Mouse (Mus musculus) limb, embryonic 15.5 days (tissue): ENCODE data around the gene Tnfsf15. TPM values are rescaled to one million over a fixed set of nuclear protein-coding genes. Genes with fewer than 3 reads are reported as not detected.

Source experiments
- ATAC-seq: fragments of 200-750 bp; cut with Nextera tagmentation; 2 replicates; pipeline ENCODE4 v1.8.0; 2017; ENCODE audit warnings: low read depth, moderate TSS enrichment; ENCODE audit not compliant: insufficient number of reproducible peaks, low FRiP score, low TSS enrichment
- H3K27ac ChIP-seq: fragments of 300-500 bp; sonication (generic); 2 replicates; pipeline ENCODE4 v1.5.1; 2015; ENCODE audit warnings: moderate library complexity, mild to moderate bottlenecking, inconsistent platforms
- H3K27me3 ChIP-seq: fragments of 300-500 bp; sonication (generic); 2 replicates; pipeline ENCODE4 v1.6.1; 2015; ENCODE audit warnings: inconsistent platforms
- H3K36me3 ChIP-seq: fragments of 300-500 bp; sonication (generic); 2 replicates; pipeline ENCODE4 v1.6.1; 2015; ENCODE audit warnings: inconsistent platforms
- H3K4me1 ChIP-seq: fragments of 300-500 bp; sonication (generic); 2 replicates; pipeline ENCODE4 v1.6.1; 2015; ENCODE audit warnings: inconsistent platforms
- H3K4me2 ChIP-seq: fragments of 300-500 bp; sonication (generic); 2 replicates; pipeline ENCODE4 v1.6.1; 2015; ENCODE audit warnings: mild to moderate bottlenecking, inconsistent platforms
- H3K4me3 ChIP-seq: fragments of 300-500 bp; sonication (generic); 2 replicates; pipeline ENCODE4 v1.5.1; 2015; ENCODE audit warnings: mild to moderate bottlenecking, inconsistent platforms
- H3K9ac ChIP-seq: fragments of 300-500 bp; sonication (generic); 2 replicates; pipeline ENCODE4 v1.6.1; 2015; ENCODE audit warnings: inconsistent platforms
- H3K9me3 ChIP-seq: fragments of 300-500 bp; sonication (generic); 2 replicates; pipeline ENCODE4 v1.6.1; 2016; ENCODE audit warnings: inconsistent platforms
- WGBS: fragments of 180-500 bp; shearing (Covaris S2); methylation state at CpG from one replicate; pipeline ENCODE4 v1.1.7; 2015; 5-methylcytosine and 5-hydroxymethylcytosine counted together
- polyA plus RNA-seq: library from polyadenylated mRNA; unstranded; fragments of >200 nt; fragmentation: Nextera tagmentation; extraction: Ambion mirVana; gene quantifications from 2 replicates; pipeline ENCODE4 v1.2.1, GENCODE M21; 2015

The Tnfsf15 gene
- polyA plus RNA-seq, 1 experiment from 2014 or later, result 0.46 TPM

DNA sequence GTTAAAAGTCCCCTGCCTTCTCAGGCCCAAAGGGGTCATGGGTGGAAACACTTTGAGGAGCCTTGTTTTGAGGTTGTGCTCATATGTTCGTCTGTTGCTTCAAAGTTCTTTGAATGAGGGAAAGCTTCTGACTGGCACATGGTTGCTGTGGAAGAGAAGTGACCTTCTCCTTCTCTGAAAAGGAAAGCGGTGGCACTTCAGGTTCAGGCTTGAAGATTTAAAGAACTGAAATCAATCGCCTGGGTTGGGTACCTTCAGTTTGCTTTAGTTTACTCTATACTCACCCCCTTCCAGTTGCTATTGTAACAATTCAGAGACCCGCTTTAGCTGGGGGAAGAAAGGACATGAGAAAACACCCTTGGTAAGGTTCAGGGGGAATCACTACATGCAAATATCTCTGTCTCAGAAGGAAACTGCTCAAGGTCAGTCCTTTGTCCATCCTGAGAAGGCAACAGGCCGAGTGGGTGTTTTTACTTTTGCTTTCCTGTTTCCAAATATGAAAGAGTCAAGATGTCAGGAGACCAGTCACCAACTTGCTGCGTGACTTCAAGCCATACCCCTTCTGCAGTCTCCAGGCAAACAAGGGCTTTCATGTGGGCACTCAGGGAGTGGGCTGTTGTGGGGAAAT lies 12.7 kb upstream of the Tnfsf15 start:
- ATAC-seq, result no peak
- 80% methylated on average over 6 of the region's 6 CpGs for WGBS
- peaks cover 7% of the 10 kb centered on the region for H3K4me1 ChIP-seq
- no peak overlapping the region for H3K27ac ChIP-seq
- H3K4me2 ChIP-seq, result no peak overlapping the region
- no peak overlapping the region for H3K9ac ChIP-seq
- H3K27me3 ChIP-seq, result no peaks in the 10 kb centered on the region
- no peaks in the 10 kb centered on the region for H3K36me3 ChIP-seq
- no peak overlapping the region for H3K4me3 ChIP-seq
- H3K9me3 ChIP-seq, result no peaks in the 10 kb centered on the region

DNA sequence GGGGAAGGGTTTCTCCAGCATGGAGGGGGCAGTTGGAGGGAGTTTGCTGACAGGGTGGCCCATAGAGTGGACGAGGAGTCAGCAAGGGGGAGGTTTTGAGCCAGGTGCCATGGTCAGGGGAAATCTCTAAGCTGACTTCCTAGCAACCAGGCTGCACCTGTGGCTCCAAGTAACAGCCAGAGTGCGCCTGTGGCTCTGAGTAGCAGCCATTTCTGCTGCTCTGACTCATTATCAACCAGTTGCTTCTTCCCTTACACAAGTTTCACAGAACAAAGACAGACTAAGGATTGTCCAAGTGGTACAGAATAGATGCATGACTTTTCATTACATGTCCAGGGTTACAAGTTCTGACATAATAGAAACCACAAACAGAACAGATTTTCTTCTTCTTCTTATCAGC lies 11.2 kb upstream of the Tnfsf15 start:
- H3K4me2 ChIP-seq, result no peak overlapping the region
- H3K27me3 ChIP-seq, result no peaks in the 10 kb centered on the region
- ATAC-seq, result no peak
- WGBS, result 59% methylated on average over 2 of the region's 2 CpGs
- H3K4me1 ChIP-seq, result peaks cover 9% of the 10 kb centered on the region
- H3K9ac ChIP-seq, result no peak overlapping the region
- no peaks in the 10 kb centered on the region for H3K36me3 ChIP-seq
- H3K27ac ChIP-seq, result no peak overlapping the region
- no peaks in the 10 kb centered on the region for H3K9me3 ChIP-seq
- H3K4me3 ChIP-seq, result no peak overlapping the region

DNA sequence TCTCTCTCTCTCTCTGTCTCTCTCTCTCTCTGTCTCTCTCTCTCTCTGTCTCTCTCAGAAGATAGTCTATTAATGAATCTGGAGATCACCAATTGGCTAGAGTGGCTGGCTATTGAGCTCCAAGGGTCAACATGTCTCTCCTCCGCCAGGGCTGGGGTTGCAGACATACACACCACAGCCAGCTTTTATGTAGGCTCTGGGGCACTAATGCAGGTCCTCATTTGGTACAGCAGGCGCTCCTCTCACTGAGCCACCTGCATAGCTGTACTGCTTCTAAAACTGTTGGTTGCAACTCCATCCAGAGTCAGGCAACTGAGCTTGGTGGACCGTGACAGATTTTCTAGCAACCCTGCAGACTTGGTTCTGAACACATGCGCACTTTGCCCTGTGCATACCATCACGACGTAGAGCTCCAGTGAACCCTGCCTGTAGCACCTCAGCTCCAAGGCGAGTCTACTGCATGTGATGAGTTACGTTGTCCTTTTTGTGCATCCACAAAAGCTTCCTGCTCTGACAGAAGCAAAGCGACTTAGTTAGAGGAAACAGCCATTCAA lies 9.6 kb upstream of the Tnfsf15 start:
- H3K4me2 ChIP-seq, result no peak overlapping the region
- no peak overlapping the region for H3K9ac ChIP-seq
- no peaks in the 10 kb centered on the region for H3K9me3 ChIP-seq
- no peak overlapping the region for H3K27ac ChIP-seq
- H3K4me3 ChIP-seq, result no peak overlapping the region
- no peak for ATAC-seq
- no peaks in the 10 kb centered on the region for H3K27me3 ChIP-seq
- WGBS, result 89% methylated on average over 9 of the region's 9 CpGs
- H3K36me3 ChIP-seq, result no peaks in the 10 kb centered on the region
- H3K4me1 ChIP-seq, result peaks cover 9% of the 10 kb centered on the region

DNA sequence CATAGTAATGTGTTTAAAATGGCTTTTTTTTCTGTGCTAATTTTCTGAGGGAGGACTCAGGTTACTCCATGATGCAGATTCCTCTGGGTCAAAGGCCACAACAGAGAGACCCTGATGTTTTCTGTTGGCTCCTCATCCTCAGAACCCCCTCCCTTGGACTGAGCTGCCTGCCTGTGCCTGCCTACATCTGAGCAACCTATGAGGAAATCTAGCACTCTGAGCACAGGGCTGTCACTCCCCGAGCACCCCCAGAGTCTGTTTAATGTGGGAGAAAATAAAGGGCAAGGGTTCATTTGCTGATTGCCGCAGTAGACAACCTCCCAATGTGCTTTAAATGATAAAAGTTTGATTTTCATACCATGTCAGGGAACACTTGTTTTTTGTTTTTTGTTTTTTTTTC lies 8.9 kb upstream of the Tnfsf15 start:
- ATAC-seq, result no peak
- H3K27me3 ChIP-seq, result no peaks in the 10 kb centered on the region
- no peak overlapping the region for H3K27ac ChIP-seq
- H3K9ac ChIP-seq, result no peak overlapping the region
- peaks cover 9% of the 10 kb centered on the region for H3K4me1 ChIP-seq
- H3K9me3 ChIP-seq, result no peaks in the 10 kb centered on the region
- H3K4me2 ChIP-seq, result no peak overlapping the region
- H3K4me3 ChIP-seq, result no peak overlapping the region
- WGBS, result 78% methylated on average over 2 of the region's 2 CpGs
- H3K36me3 ChIP-seq, result no peaks in the 10 kb centered on the region

DNA sequence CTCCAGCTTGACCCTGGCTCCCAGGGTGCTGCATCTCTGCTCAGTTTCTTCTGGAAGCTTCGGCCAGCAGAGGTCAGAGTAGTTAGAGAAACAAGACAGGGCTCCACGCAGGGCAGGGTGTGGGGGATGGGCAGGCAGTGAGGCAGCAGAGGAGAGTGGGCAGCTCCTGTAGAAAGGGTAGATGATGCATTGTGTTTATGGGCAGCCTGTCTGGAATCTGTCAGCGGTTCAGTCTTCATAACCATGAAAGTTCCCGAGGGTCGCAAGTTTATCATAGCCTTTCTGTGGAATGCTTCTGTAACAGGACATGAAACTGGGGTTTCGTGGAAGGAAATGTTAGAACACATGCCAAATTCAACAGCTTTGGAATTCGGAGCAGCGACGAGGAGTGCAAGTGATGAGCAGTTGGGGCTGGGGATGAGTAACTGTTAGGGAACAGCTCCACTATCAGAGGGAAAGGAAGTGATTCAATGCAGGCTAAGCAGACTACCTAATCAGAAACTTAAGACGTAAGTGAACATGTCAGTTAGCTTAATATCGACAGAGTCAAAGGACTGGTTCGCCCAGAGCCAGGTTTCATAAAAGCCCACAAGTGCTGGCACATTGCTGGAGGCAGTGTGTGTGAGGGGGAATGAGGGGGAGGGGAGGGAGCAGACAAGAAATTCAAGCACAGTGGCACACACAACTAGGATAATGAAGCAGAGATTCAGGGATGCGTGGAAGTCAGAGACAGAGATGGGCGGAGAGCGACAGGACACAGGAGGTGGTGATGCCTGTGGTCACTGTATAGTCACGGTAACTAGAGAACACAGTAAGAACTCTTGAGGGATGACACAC lies 8.0 kb upstream of the Tnfsf15 start:
- H3K4me2 ChIP-seq, result no peak overlapping the region
- peaks cover 9% of the 10 kb centered on the region for H3K4me1 ChIP-seq
- no peak overlapping the region for H3K9ac ChIP-seq
- no peaks in the 10 kb centered on the region for H3K9me3 ChIP-seq
- no peaks in the 10 kb centered on the region for H3K27me3 ChIP-seq
- H3K36me3 ChIP-seq, result no peaks in the 10 kb centered on the region
- no peak overlapping the region for H3K27ac ChIP-seq
- H3K4me3 ChIP-seq, result no peak overlapping the region
- ATAC-seq, result no peak
- 39% methylated on average over 16 of the region's 16 CpGs for WGBS

DNA sequence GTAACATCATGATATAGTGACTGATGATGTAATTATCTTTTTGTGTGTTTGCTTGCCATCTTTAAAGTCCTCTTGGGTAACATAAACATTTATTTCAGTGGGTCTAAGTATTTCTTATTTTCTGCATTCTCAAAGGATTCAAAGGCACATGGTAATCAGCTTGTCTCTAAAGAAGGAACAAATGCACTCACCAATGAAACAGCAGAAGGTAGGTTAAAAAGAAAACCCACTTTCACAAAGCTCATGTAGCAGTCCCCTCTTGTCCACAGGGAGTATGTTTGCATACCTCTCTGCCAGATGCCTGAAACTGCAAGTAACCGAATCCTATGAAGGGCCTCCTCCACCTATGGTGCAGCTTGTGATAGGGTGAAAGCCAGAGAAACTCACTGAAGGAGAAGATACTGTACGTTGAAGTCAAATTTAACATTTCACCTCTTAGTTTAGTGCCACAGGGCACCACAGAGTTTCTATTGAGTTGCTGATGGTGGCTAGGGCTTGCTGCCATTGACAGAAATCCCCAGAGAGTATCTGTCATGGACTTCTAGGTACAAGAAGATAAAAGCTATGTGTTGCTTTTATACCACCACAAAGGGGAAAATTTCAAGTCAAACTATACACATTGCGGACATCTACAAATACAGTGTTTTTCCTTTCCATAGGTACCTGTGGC lies 3.3 kb upstream of the Tnfsf15 start:
- Histone ChIP-seq H3K27me3 (no peaks in the 10 kb centered on the region), H3K9ac (no peak overlapping the region), H3K4me3 (no peak overlapping the region), H3K36me3 (no peaks in the 10 kb centered on the region), H3K4me2 (no peak overlapping the region), H3K4me1 (peaks cover 21% of the 10 kb centered on the region), H3K27ac (no peak overlapping the region), H3K9me3 (no peaks in the 10 kb centered on the region)
- WGBS, result 68% methylated on average over 3 of the region's 3 CpGs
- no peak for ATAC-seq

GRCm38 (mm10) chr4:63745271-63745670 lies 358 bp upstream of the Tnfsf15 start:
- no peak overlapping the region for H3K9ac ChIP-seq
- ATAC-seq, result no peak
- no peak overlapping the region for H3K4me3 ChIP-seq
- H3K27me3 ChIP-seq, result no peaks in the 10 kb centered on the region
- peaks cover 27% of the 10 kb centered on the region for H3K4me1 ChIP-seq
- peak overlapping the region; percentile 2; the same call in 1 of the 2 replicates for H3K4me2 ChIP-seq
- H3K36me3 ChIP-seq, result no peaks in the 10 kb centered on the region
- no peaks in the 10 kb centered on the region for H3K9me3 ChIP-seq
- no peak overlapping the region for H3K27ac ChIP-seq
- 48% methylated on average over 6 of the region's 6 CpGs for WGBS

DNA sequence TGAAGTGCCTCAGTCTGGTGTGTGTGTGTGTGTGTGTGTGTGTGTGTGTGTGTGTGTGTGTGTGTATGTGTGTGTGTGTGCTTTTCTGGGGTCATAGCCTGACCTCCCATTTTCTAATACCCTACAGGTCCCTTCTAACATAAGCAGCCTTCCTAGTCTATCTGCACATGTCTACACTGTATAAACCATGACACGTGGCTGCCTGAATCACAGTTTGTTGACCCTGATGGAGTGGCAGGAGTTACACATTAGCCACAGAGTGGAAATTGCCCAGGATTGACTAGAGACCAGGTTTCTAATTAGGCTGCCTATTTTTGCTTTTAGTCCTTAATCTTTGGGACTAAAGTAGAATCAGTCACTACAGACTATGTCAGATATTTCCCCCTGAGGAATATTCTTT lies 1.3 kb downstream of the Tnfsf15 start:
- Histone ChIP-seq H3K4me1 (peaks cover 39% of the 10 kb centered on the region), H3K36me3 (no peaks in the 10 kb centered on the region), H3K27ac (no peak overlapping the region), H3K27me3 (no peaks in the 10 kb centered on the region), H3K4me2 (no peak overlapping the region), H3K9ac (no peak overlapping the region), H3K9me3 (no peaks in the 10 kb centered on the region), H3K4me3 (no peak overlapping the region)
- 47% methylated on average over 1 of the region's 1 CpGs for WGBS
- ATAC-seq, result no peak

DNA sequence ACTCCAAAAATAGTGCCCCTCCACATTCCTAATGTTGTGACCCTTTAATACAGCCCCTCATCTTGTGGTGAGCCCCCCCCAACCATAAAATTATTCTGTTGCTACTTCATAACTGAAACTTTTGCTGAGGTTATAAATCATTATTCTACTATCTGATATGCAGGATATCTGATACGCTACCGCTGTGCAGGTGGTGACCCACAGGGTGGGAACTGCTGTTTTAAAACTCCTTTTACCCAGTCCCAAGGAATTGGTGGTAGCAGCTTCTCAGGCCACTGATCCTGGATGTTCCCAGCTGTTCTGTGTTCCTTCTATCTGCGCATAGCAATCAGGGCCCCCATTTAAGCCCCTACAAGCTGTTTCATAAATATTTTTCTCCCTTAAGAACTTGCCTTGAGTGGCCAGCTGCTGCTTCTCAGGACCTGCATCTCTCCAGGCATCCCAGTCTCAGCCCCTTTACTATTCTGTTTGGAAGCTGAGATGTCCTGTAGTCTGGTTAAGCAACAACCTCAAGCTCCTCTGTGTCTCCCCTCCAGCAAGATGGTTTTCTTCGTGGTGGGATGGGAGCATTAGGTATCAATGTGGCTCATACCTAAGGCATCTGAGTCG lies 2.0 kb downstream of the Tnfsf15 start:
- no peaks in the 10 kb centered on the region for H3K27me3 ChIP-seq
- H3K36me3 ChIP-seq, result no peaks in the 10 kb centered on the region
- no peak overlapping the region for H3K4me2 ChIP-seq
- H3K4me1 ChIP-seq, result peaks cover 39% of the 10 kb centered on the region
- no peak overlapping the region for H3K9ac ChIP-seq
- 72% methylated on average over 5 of the region's 5 CpGs for WGBS
- ATAC-seq, result no peak
- no peak overlapping the region for H3K4me3 ChIP-seq
- H3K9me3 ChIP-seq, result no peaks in the 10 kb centered on the region
- no peak overlapping the region for H3K27ac ChIP-seq

- no peaks in the 10 kb centered on the region for H3K9me3 ChIP-seq
- no peak overlapping the region for H3K4me2 ChIP-seq
- peak; percentile 47; the same call in 1 of the 2 replicates for ATAC-seq
- no peak overlapping the region for H3K9ac ChIP-seq
- peaks cover 39% of the 10 kb centered on the region for H3K4me1 ChIP-seq
- H3K36me3 ChIP-seq, result no peaks in the 10 kb centered on the region
- WGBS, result 13% methylated on average over 7 of the region's 7 CpGs
- H3K27me3 ChIP-seq, result no peaks in the 10 kb centered on the region
- H3K4me3 ChIP-seq, result no peak overlapping the region
- H3K27ac ChIP-seq, result no peak overlapping the region
Measured at GRCm38 (mm10) chr4:63742101-63742500, 2.8 kb downstream of the Tnfsf15 start.

DNA sequence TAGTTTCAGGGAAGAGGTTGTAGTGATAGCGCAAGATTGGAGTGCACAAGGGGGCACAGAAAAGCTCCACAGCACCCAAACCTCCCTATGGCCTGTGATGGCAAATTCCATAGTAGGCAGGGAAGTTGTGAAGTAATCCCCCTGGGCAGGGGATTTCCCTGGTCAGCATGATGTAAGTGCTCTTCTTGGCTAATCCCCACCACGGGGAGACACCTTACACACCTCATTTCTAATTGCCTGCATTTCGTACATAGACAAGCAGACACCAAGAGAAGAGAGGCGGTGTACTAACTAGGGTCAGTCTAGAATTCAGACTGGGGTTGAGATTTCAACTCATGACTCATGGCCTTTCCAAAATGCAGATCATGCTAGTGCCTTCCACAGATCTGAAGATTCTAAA lies 4.2 kb downstream of the Tnfsf15 start:
- no peak overlapping the region for H3K4me2 ChIP-seq
- 87% methylated on average over 4 of the region's 4 CpGs for WGBS

More for the DNA sequence above, 4.2 kb downstream of the Tnfsf15 start:
- peaks cover 39% of the 10 kb centered on the region for H3K4me1 ChIP-seq
- H3K4me3 ChIP-seq, result no peak overlapping the region
- no peak for ATAC-seq
- H3K9me3 ChIP-seq, result no peaks in the 10 kb centered on the region
- H3K27ac ChIP-seq, result no peak overlapping the region
- H3K36me3 ChIP-seq, result no peaks in the 10 kb centered on the region
- H3K27me3 ChIP-seq, result no peaks in the 10 kb centered on the region
- no peak overlapping the region for H3K9ac ChIP-seq
